Mouse (Mus musculus): ENCODE data around the gene Fignl2.

The Fignl2 gene

GRCm38 (mm10) chr15:101092829-101093648 is 14.7 kb upstream of the Fignl2 start:
- peak in 1 of 2 experiments; percentile 69 for DNase-seq (ENCODE audit: low spot score in 2 of 2)

GRCm38 (mm10) chr15:101092121-101092828 is 13.9 kb upstream of the Fignl2 start:
- DNase-seq (ENCODE audit: low spot score in 2 of 2), result no peak

- DNase-seq (ENCODE audit: low spot score in 2 of 2), result no peak
Observed at GRCm38 (mm10) chr15:101091551-101091950, 13.2 kb upstream of the Fignl2 start.

GRCm38 (mm10) chr15:101088291-101088690 is 9.9 kb upstream of the Fignl2 start:
- DNase-seq (ENCODE audit: low spot score in 2 of 2), result no peak

- DNase-seq (ENCODE audit: low spot score in 2 of 2), result no peak
Observed at GRCm38 (mm10) chr15:101086956-101087355, 8.6 kb upstream of the Fignl2 start.

- no peak for DNase-seq (ENCODE audit: low spot score in 2 of 2)
Observed at GRCm38 (mm10) chr15:101086451-101086850, 8.1 kb upstream of the Fignl2 start.

GRCm38 (mm10) chr15:101084499-101084898 is 6.1 kb upstream of the Fignl2 start:
- no peak for DNase-seq (ENCODE audit: low spot score in 2 of 2)

GRCm38 (mm10) chr15:101082236-101082635 is 3.9 kb upstream of the Fignl2 start:
- no peak for DNase-seq (ENCODE audit: low spot score in 2 of 2)

GRCm38 (mm10) chr15:101081035-101081548 is 2.7 kb upstream of the Fignl2 start:
- no peak for DNase-seq (ENCODE audit: low spot score in 2 of 2)

GRCm38 (mm10) chr15:101080031-101080520 is 1.7 kb upstream of the Fignl2 start:
- DNase-seq (ENCODE audit: low spot score in 2 of 2), result no peak

- peak; percentile 83 to 87 for DNase-seq (ENCODE audit: low spot score in 2 of 2)
Observed at GRCm38 (mm10) chr15:101078731-101079156, 377 bp upstream of the Fignl2 start.

GRCm38 (mm10) chr15:101077001-101077812 is 1.2 kb downstream of the Fignl2 start:
- DNase-seq (ENCODE audit: low spot score in 2 of 2), result no peak

- DNase-seq (ENCODE audit: low spot score in 2 of 2), result no peak
Observed at GRCm38 (mm10) chr15:101076071-101077000, 2.0 kb downstream of the Fignl2 start.

- DNase-seq (ENCODE audit: low spot score in 2 of 2), result no peak
Observed at GRCm38 (mm10) chr15:101075656-101076055, 2.7 kb downstream of the Fignl2 start.

GRCm38 (mm10) chr15:101075150-101075549 is 3.2 kb downstream of the Fignl2 start:
- DNase-seq (ENCODE audit: low spot score in 2 of 2), result no peak

GRCm38 (mm10) chr15:101074067-101074466 is 4.3 kb downstream of the Fignl2 start:
- no peak for DNase-seq (ENCODE audit: low spot score in 2 of 2)

GRCm38 (mm10) chr15:101072736-101073135 is 5.6 kb downstream of the Fignl2 start:
- DNase-seq (ENCODE audit: low spot score in 2 of 2), result no peak

- peak in 1 of 2 experiments; percentile 74 for DNase-seq (ENCODE audit: low spot score in 2 of 2)
Observed at GRCm38 (mm10) chr15:101070762-101071161, 7.6 kb downstream of the Fignl2 start.

- no peak for DNase-seq (ENCODE audit: low spot score in 2 of 2)
Observed at GRCm38 (mm10) chr15:101069641-101070190, 8.7 kb downstream of the Fignl2 start.

- no peak for DNase-seq (ENCODE audit: low spot score in 2 of 2)
Observed at GRCm38 (mm10) chr15:101068671-101069070, 9.7 kb downstream of the Fignl2 start.
